Mouse (Mus musculus): ENCODE data around the gene Ogfod2. TPM values are rescaled to one million over a fixed set of nuclear protein-coding genes. Genes with fewer than 3 reads are reported as not detected.

Ogfod2 gene
- 42.4 and 52.2 TPM in 2 replicates for polyA plus RNA-seq (2012; rRNA removed)

DNA sequence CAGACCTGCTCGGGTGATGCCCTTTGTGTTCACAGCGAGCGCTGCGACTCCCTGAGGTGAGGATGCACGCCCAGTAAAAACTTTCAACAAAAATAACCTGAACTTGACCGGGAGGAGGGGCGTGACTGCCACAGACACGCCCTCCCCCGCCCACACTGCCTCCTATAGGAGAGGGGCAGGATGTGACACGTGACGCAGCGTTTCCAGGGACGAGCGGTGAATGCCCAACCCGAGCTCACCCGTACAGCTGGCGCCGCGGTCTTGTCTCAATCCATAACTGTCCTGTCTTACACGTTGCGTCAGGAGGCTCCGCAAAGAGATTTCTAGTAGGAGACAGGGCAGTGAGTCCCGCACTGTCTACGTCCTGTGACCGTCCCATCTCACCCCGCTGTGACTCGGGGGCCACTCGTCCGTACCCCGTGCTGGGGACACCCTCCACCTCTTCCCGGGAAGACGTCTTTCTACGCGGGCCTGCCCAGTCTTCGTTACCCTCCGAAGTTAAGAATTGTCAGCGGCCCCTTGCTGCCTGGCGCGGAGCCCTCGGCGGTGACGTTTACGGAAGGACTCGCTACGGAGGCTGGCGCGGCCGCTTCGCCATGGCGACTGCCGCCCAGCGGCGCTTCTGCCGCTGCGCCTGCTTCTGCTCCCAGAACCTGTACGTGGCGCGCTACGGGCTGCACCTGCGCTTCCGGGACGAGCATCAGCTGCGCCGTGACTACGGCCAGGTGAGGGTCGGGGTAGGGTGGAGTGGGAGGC is at the start of gene Ogfod2:
Gene Ogfod2, plus strand, starts transcription at position 556 of the 756 bp plus-strand sequence.
- peak within 1 kb of the TSS; percentile 96 for H3K4me3 ChIP-seq (replicated peaks; ENCODE audit: extremely low read depth, low read depth, low read length)
- no peak for TF ChIP-seq CTCF (IDR thresholded peaks at IDR 0.05; ENCODE audit: insufficient read depth, low read length)
- peak; percentile 68; the same call in 1 of the 2 replicates for TF ChIP-seq POLR2A (IDR thresholded peaks at IDR 0.05; ENCODE audit: borderline replicate concordance, extremely low read depth, low read depth, low read length)
- DNase-seq = peak; percentile 95
- 1% methylated on average over 66 of the region's 66 CpGs for WGBS
- H3K4me1 ChIP-seq (ENCODE audit: control insufficient read depth, insufficient read depth, low read length) = peaks cover 15% of the 10 kb centered on the region

DNA sequence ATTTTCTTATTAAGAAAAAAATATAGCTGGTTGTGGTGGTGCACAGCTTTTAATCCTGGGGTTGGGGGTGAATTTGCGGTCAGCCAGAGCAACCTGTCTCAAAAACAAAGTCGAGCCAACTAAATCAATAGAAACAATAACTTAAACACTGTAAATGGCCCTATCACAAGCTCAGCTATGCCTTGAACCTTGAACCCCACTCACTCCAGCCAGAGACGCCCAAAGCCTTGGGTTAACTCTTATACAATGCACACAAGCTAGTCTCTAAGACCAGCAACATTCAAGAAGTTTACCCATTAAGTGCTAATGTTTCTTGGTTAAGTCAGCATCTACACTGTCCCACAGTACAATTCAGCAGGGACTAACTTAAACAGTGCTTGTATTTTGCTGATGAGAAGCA is 42.4 kb upstream of the Ogfod2 start:
- DNase-seq = no peak
- WGBS = 86% methylated on average over 3 of the region's 3 CpGs
- H3K4me1 ChIP-seq (ENCODE audit: control insufficient read depth, insufficient read depth, low read length) = no peaks in the 10 kb centered on the region
- TF ChIP-seq POLR2A (IDR thresholded peaks at IDR 0.05; ENCODE audit: borderline replicate concordance, extremely low read depth, low read depth, low read length) (no peak), CTCF (IDR thresholded peaks at IDR 0.05; ENCODE audit: insufficient read depth, low read length) (no peak)
- H3K4me3 ChIP-seq (replicated peaks; ENCODE audit: extremely low read depth, low read depth, low read length) = no peak overlapping the region

DNA sequence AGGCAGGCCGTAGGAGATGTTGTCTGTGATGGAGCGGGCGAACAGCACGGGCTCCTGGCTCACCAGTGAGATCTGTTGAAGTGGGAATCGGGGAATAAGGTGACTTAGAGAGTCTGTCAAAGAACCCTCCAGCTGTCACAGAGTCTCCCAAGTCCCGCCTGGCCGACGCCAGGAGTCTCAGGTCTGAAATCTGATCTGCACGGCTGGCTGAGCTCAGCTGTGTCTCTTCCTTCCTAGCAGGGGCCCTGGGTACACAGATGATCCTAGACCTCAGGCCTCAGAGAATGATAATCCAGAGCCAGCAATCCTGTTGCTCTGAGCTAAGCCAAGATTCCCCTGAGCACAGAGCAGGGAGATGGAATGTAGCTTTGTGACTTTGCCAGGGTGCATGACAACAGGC is 38.4 kb upstream of the Ogfod2 start:
- Histone ChIP-seq H3K4me1 (ENCODE audit: control insufficient read depth, insufficient read depth, low read length) (0 out of 2 replicates have a peak, but pooled peaks cover 3% of the 10 kb centered on the region), H3K4me3 (replicated peaks; ENCODE audit: extremely low read depth, low read depth, low read length) (no peak overlapping the region)
- TF ChIP-seq POLR2A (IDR thresholded peaks at IDR 0.05; ENCODE audit: borderline replicate concordance, extremely low read depth, low read depth, low read length) = no peak
- no peak for TF ChIP-seq CTCF (IDR thresholded peaks at IDR 0.05; ENCODE audit: insufficient read depth, low read length)
- no peak for DNase-seq
- 76% methylated on average over 9 of the region's 9 CpGs for WGBS

DNA sequence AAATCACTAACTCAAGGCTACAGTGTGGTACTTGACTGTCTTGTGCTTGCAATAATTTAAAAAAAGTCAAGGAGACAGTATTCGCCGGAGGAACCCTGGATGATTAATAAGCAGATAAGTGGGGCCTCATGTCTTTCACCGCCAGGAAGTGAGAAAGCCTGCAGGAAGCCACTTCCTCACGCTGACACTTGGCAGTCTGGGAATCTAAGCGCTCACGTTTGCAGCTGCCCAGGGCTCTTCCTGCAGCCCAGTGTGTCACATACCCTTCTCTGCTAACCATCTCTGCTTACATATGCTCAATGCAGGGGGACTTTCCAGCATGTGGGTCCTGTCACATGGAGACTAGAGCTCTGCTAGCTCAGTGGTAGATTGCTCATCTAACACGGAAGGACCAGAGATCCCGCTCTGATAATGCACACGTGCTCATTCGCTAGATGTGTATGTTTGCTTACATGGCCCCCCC is 37.2 kb upstream of the Ogfod2 start:
- 32% methylated on average over 10 of the region's 10 CpGs for WGBS
- H3K4me1 ChIP-seq (ENCODE audit: control insufficient read depth, insufficient read depth, low read length) = 0 out of 2 replicates have a peak, but pooled peaks cover 3% of the 10 kb centered on the region
- DNase-seq = no peak
- no peak overlapping the region for H3K4me3 ChIP-seq (replicated peaks; ENCODE audit: extremely low read depth, low read depth, low read length)
- TF ChIP-seq POLR2A (IDR thresholded peaks at IDR 0.05; ENCODE audit: borderline replicate concordance, extremely low read depth, low read depth, low read length) (no peak), CTCF (IDR thresholded peaks at IDR 0.05; ENCODE audit: insufficient read depth, low read length) (no peak)

DNA sequence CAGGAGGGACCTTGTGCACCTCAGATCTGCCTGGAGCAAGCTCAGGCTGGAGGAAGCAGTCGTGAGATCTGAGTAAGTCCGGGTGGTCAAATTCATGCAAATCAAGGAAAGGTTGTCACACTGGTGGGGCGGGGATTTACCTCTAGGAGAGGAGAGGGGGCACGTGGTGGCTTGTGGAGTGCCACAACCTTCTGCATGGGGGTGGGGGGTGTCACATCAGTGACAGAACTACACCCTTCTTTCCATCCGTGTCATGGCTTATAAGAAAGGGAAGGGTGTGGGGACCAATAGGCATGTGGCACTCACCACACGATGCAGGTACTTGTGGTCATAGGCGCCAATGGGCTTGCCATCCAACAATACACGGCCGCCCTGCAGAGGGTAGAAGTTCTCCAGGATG is 36.4 kb upstream of the Ogfod2 start:
- H3K4me3 ChIP-seq (replicated peaks; ENCODE audit: extremely low read depth, low read depth, low read length) = no peak overlapping the region
- 0 out of 2 replicates have a peak, but pooled peaks cover 3% of the 10 kb centered on the region for H3K4me1 ChIP-seq (ENCODE audit: control insufficient read depth, insufficient read depth, low read length)
- no peak for DNase-seq
- 71% methylated on average over 9 of the region's 9 CpGs for WGBS
- TF ChIP-seq CTCF (IDR thresholded peaks at IDR 0.05; ENCODE audit: insufficient read depth, low read length) (no peak), POLR2A (IDR thresholded peaks at IDR 0.05; ENCODE audit: borderline replicate concordance, extremely low read depth, low read depth, low read length) (no peak)

DNA sequence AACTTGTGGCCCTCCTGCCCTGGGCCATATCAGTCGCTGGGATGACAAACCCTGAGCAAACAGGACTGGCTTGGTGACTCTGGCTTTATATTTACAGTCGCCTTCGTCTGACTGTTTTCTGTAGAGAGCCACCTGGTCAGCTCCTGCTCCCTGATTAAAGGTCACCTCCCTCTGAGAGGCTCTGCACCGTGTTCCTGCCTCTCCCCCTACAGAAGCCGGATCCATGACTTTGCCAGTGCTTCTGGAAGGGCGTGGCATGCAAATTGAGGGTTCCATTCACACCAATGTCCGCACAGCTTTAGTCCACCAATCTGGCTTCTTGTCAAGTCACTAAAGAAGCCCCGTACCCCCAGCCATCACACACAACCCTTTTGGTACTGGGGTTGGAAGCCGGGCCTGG is 35.5 kb upstream of the Ogfod2 start:
- Histone ChIP-seq H3K4me3 (replicated peaks; ENCODE audit: extremely low read depth, low read depth, low read length) (no peak overlapping the region), H3K4me1 (ENCODE audit: control insufficient read depth, insufficient read depth, low read length) (0 out of 2 replicates have a peak, but pooled peaks cover 3% of the 10 kb centered on the region)
- DNase-seq = no peak
- 71% methylated on average over 9 of the region's 9 CpGs for WGBS
- TF ChIP-seq POLR2A (IDR thresholded peaks at IDR 0.05; ENCODE audit: borderline replicate concordance, extremely low read depth, low read depth, low read length) = no peak
- TF ChIP-seq CTCF (IDR thresholded peaks at IDR 0.05; ENCODE audit: insufficient read depth, low read length) = no peak

DNA sequence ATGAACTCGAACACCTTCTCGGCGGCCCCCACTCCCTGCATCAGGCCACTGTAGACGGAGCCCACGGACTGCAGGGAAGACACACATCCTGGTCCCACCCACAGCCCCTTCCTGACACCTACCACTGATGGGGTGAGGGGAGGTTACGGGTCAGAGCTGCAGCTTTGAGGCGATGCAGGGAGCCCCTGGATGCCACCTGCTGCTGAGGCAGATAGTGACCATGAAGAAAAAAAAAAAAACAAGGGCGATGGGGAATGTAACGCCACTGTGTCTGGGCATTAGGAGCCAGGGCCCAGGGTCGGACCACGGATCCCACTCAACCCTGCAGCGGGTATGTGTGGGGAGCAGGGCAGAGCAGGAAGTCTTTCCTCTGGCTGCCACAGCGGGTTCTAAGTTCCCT is 34.9 kb upstream of the Ogfod2 start:
- Histone ChIP-seq H3K4me3 (replicated peaks; ENCODE audit: extremely low read depth, low read depth, low read length) (no peak overlapping the region), H3K4me1 (ENCODE audit: control insufficient read depth, insufficient read depth, low read length) (0 out of 2 replicates have a peak, but pooled peaks cover 3% of the 10 kb centered on the region)
- TF ChIP-seq POLR2A (IDR thresholded peaks at IDR 0.05; ENCODE audit: borderline replicate concordance, extremely low read depth, low read depth, low read length) = no peak
- no peak for TF ChIP-seq CTCF (IDR thresholded peaks at IDR 0.05; ENCODE audit: insufficient read depth, low read length)
- 69% methylated on average over 13 of the region's 13 CpGs for WGBS
- DNase-seq = no peak

DNA sequence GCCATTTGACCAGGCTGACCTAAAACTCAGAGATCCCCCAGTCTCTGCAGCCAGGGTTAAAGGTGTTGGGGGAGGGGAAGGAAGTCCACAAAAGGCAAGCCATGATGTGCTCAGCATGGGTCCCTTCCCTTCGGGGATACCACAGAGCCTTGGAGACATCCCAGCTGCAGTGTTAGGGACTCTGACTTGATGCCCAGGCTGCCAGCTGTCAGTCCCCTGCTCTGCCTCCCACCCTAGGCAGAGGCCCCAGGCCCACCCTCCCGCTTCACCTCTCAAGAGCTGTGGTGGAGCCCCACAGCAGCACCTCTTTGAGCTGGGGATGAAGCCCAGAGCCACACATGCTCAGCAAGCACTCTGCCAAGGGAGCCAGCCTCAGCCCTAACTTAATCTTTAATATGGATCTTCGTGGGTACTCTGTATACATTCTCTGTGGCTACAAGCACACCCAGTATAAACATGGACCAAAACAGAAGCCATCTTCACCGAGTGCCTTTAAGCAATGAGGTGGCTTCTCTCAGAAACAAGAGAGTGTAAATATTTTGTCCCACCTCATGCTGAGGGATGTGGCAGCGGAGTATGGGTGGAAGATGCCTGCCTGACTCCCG is 34.1 kb upstream of the Ogfod2 start:
- TF ChIP-seq CTCF (IDR thresholded peaks at IDR 0.05; ENCODE audit: insufficient read depth, low read length) (no peak), POLR2A (IDR thresholded peaks at IDR 0.05; ENCODE audit: borderline replicate concordance, extremely low read depth, low read depth, low read length) (no peak)
- Histone ChIP-seq H3K4me3 (replicated peaks; ENCODE audit: extremely low read depth, low read depth, low read length) (no peak overlapping the region), H3K4me1 (ENCODE audit: control insufficient read depth, insufficient read depth, low read length) (0 out of 2 replicates have a peak, but pooled peaks cover 3% of the 10 kb centered on the region)
- 66% methylated on average over 6 of the region's 6 CpGs for WGBS
- DNase-seq = no peak

DNA sequence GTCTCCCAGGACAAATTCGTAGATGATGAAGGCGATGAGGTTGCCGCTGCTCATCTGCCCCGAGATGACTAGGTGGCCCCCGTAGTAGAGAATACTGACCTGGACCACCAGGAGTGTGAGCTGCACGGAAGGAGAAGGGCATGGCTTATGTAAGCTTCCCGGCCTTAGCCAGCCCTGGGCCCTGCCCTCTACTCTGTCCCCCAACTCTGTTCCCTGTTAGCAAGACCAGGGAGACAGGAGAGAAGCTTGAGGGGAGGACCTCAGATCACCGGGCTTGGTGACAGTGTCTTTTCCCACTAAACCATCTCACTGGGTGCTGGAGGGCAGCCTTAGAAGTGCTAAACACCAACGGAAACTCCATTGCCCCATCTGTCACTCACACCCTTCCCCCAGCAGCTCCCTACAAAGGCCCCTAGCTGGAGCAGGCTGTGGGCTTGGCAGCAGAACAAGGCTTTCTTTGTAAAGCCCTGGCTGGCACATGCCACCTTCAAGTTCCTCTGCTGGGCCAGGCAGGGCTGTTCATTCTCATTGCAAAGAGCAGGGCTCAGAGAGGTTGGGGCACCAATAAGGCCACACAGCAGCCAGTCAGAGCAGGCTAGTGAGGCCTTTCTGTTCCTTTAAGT is 33.2 kb upstream of the Ogfod2 start:
- no peak for TF ChIP-seq CTCF (IDR thresholded peaks at IDR 0.05; ENCODE audit: insufficient read depth, low read length)
- no peak for TF ChIP-seq POLR2A (IDR thresholded peaks at IDR 0.05; ENCODE audit: borderline replicate concordance, extremely low read depth, low read depth, low read length)
- 63% methylated on average over 9 of the region's 9 CpGs for WGBS
- Histone ChIP-seq H3K4me3 (replicated peaks; ENCODE audit: extremely low read depth, low read depth, low read length) (no peak overlapping the region), H3K4me1 (ENCODE audit: control insufficient read depth, insufficient read depth, low read length) (0 out of 2 replicates have a peak, but pooled peaks cover 3% of the 10 kb centered on the region)
- no peak for DNase-seq
